Mouse (Mus musculus) splenic B cell, adult 2 months (primary cell): Measurements from ENCODE around the gene Irf2bp1.

Experiments used
- DNase-seq: peaks from one replicate; pipeline ENCODE4 v3.0.0-alpha.2; 2011; ENCODE audit warnings: low read depth, low spot score
- H3K27me3 ChIP-seq: 2 replicates; pipeline ENCODE4 v1.6.1; 2012; ENCODE audit warnings: mild to moderate bottlenecking, low read length, moderate library complexity, mixed read lengths; ENCODE audit not compliant: control insufficient read depth, poor library complexity, insufficient read depth, severe bottlenecking
- H3K36me3 ChIP-seq: 2 replicates; pipeline ENCODE4 v1.6.1; 2012; ENCODE audit warnings: mild to moderate bottlenecking, low read length, moderate library complexity, mixed read lengths; ENCODE audit not compliant: control insufficient read depth, poor library complexity, insufficient read depth, severe bottlenecking

Irf2bp1 gene

GRCm38 (mm10) chr7:19029084-19029653 lies 25.3 kb downstream of the Irf2bp1 start:
- peaks cover 3% of the 10 kb centered on the region for H3K36me3 ChIP-seq
- H3K27me3 ChIP-seq = no peaks in the 10 kb centered on the region
- peak; percentile 77 for DNase-seq

- H3K36me3 ChIP-seq = peaks cover 5% of the 10 kb centered on the region
- no peak for DNase-seq
- H3K27me3 ChIP-seq = no peaks in the 10 kb centered on the region
These were observed 27.8 kb downstream of the Irf2bp1 start for GRCm38 (mm10) chr7:19031641-19032040.

DNA sequence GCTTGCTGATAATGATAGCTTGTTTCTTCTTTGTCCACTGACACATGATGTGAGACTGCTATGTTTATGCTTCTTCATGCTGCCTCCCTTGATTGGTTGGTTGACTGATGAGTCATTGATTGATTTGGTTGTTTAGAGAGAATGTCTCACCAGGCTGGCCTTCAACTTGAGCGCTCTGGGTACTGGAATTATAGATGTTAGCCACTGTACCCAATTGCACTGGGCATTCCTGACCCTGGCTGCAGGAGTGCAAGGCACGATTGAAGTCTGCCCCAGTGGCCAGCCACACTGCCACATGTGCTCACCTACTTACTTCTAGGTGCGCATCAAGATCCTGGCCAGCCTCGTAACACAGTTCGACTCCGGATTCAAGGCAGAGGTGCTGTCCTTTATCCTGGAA lies 40.8 kb downstream of the Irf2bp1 start:
- no peak for DNase-seq
- H3K27me3 ChIP-seq = no peaks in the 10 kb centered on the region
- peaks cover 13% of the 10 kb centered on the region for H3K36me3 ChIP-seq

- Histone ChIP-seq H3K36me3 (peaks cover 11% of the 10 kb centered on the region), H3K27me3 (no peaks in the 10 kb centered on the region)
- DNase-seq = no peak
These were observed 42.6 kb downstream of the Irf2bp1 start for GRCm38 (mm10) chr7:19046286-19047069.

DNA sequence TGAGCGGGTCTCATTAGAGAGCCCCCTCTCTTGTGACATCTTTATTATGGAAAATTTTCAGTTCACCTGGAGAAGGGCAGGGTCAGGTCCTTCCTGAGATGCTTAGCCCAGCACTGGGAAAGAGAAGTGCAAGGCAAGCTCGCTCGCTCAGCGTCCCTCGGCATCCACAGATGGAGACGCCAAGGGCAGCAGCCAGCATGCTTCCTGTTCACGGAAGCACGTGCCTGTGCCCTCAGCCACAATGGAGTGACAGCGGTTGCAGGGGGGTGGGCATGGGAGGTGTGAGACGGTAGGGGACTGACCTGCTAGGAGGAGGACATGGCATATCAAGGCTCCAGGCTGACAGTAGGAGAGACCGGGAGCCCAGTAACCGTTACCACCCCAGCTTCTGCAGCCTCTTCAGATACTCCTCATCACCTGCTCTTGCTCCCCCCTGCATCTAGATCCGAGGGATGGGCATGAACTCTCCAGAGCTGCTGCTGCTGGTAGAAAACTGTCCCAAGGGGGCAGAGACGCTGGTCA lies 44.2 kb downstream of the Irf2bp1 start:
- no peaks in the 10 kb centered on the region for H3K27me3 ChIP-seq
- DNase-seq = no peak
- peaks cover 11% of the 10 kb centered on the region for H3K36me3 ChIP-seq

GRCm38 (mm10) chr7:19049252-19049651 lies 45.4 kb downstream of the Irf2bp1 start:
- H3K27me3 ChIP-seq = no peaks in the 10 kb centered on the region
- peaks cover 11% of the 10 kb centered on the region for H3K36me3 ChIP-seq
- no peak for DNase-seq

GRCm38 (mm10) chr7:19050172-19050571 lies 46.3 kb downstream of the Irf2bp1 start:
- Histone ChIP-seq H3K27me3 (no peaks in the 10 kb centered on the region), H3K36me3 (peaks cover 10% of the 10 kb centered on the region)
- DNase-seq = no peak

GRCm38 (mm10) chr7:19051161-19051560 lies 47.3 kb downstream of the Irf2bp1 start:
- H3K27me3 ChIP-seq = no peaks in the 10 kb centered on the region
- DNase-seq = no peak
- peaks cover 7% of the 10 kb centered on the region for H3K36me3 ChIP-seq

DNA sequence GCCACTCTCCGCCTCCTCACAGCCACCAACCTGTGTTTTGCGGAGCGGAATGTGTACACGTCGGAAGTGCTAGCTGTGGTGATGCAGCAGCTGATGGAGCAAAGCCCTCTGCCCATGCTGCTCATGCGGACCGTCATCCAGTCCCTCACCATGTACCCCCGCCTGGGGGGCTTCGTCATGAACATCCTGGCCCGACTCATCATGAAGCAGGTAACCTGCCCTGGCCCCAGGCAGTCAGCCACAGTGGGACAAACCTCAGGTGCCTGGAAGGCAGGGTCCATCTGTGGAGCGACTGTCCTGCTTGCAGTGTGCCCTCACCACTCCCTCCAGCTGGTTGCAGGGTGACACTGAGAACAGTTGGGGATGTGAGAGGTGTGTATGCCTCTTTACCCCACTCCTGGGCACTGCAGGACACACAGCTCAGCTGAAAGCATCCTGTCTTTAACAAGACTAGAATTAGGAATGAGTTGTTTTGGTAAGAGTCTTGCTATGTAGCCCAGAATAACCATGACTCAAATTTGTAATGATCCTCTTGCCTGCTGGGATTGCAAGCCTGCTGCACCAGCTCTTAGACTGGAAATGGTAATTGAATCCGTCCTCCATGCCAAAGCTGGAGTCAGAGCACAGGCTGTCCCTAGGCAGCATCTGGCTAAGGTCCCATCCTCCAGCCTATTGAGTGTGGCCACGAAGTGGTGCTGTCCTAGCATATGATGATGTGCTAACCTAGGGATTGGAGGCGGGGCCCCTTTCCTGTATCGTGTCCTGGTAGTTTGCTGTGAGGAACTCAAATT lies 48.7 kb downstream of the Irf2bp1 start:
- DNase-seq = no peak
- Histone ChIP-seq H3K27me3 (no peaks in the 10 kb centered on the region), H3K36me3 (peaks cover 5% of the 10 kb centered on the region)

GRCm38 (mm10) chr7:19053136-19053532 lies 49.3 kb downstream of the Irf2bp1 start:
- DNase-seq = no peak
- Histone ChIP-seq H3K36me3 (peaks cover 5% of the 10 kb centered on the region), H3K27me3 (no peaks in the 10 kb centered on the region)

DNA sequence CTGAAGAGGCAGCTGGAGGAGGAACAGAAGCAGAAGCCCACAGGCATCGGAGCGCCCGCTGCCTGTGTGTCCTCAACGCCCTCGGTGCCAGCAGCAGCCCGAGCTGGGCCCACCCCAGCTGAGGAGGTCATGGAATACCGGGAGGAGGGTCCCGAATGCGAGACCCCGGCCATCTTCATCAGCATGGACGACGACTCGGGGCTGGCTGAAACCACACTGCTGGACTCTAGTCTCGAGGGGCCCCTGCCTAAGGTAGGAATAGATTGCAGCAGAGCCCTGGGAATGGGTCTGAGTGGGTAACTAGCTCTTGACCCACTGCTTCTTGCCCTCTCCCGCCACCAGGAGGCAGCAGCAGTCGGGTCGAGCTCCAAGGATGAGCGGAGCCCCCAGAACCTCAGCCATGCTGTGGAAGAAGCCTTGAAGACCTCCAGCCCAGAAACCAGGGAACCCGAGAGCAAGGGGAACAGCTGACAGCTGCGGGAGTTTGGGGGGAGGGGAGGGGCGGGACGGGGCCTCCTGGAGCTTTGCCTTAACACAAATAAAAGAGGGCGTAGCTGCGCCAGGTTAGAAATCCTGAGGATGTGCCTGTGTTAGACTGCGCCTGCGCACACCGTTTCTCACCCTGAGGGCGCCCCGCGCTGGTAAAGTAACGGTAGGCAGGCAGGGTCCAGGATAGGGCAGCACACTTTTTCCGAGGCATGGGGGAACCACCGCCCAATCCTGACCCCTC lies 50.4 kb downstream of the Irf2bp1 start, which contains the start of gene Rsph6a:
Gene Rsph6a, plus strand, starts transcription at position 644 of the 730 bp plus-strand sequence.
- H3K36me3 ChIP-seq = peaks cover 2% of the 10 kb centered on the region
- H3K27me3 ChIP-seq = no peaks in the 10 kb centered on the region
- peak; percentile 45 for DNase-seq

DNA sequence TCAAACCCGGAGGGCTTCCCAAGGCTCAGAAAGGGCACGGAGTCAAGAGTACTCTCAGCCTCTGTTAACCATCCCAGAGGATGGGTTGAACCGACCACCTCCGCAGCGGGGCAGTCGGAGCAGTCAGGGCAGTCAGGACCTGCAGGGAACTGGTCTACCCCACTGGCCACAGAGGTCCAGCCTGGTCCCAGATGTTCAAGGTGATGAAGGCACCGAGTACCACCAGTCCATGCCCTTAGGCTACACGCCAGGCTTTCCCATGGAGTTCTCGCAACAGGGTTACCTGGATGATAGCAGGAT lies 50.9 kb downstream of the Irf2bp1 start:
- no peak for DNase-seq
- H3K27me3 ChIP-seq = no peaks in the 10 kb centered on the region; the same call in 1 of the 2 replicates
- peaks cover 2% of the 10 kb centered on the region for H3K36me3 ChIP-seq

GRCm38 (mm10) chr7:19055108-19055507 lies 51.3 kb downstream of the Irf2bp1 start:
- H3K27me3 ChIP-seq = no peaks in the 10 kb centered on the region; the same call in 1 of the 2 replicates
- no peak for DNase-seq
- H3K36me3 ChIP-seq = peaks cover 2% of the 10 kb centered on the region; the same call in 1 of the 2 replicates
